Mouse (Mus musculus) adrenal gland, postnatal 14 days (tissue): ENCODE results near the gene Ergic1. TPM values are rescaled to one million over a fixed set of nuclear protein-coding genes. Genes with fewer than 3 reads are reported as not detected.

Experiments
- DNase-seq: peaks from one replicate; pipeline ENCODE4 v3.0.0; 2021; ENCODE audit warnings: mixed read lengths
- total RNA-seq: library from RNA; stranded (reverse); gene quantifications from 2 replicates; pipeline ENCODE4 v1.2.3, GENCODE M21; 2021

Ergic1 gene
- total RNA-seq, 1 experiment from 2014 or later, result 143 TPM

GRCm38 (mm10) chr17:26662204-26662603, 100.9 kb downstream of the Ergic1 start:
- DNase-seq, result peak; percentile 6

DNA sequence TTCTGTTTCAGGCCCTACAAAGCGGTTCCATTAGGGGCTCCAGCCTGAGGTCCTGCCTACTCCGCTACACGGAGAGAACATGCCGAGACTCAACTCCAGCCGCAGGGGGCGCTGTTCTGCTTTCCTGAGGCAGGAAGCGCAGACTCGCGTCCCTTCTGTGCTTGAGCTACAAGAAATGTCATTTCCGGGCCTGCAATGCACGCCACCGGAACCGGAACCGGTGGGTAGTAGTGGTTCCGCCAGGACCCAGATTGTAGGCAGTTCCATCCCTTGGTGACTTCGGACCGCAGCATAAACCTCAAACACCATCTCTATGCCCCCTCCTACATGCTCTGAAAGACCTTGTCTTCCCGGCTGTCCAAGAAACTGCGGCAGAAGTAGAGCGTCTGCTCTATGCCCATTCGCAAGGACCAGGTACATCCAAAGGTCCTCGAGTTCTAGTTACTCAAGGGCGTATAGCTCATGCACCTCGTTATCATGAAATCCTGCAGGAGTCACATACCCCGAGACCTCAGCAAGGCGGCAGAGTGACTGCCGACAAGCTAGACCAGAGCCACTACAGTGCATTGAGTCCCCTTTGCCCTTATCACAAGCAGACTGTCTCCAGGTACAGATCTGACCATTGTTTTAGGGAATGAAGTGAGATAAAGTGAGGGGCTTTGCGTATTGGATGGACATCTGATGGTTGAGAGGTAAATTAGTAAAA, 101.8 kb downstream of the Ergic1 start, which contains the start of gene Atp6v0e:
TSS of gene Atp6v0e (plus strand) at position 254 of the 706 bp plus-strand sequence.
- DNase-seq, result peak; percentile 99

- DNase-seq, result no peak
Observed at GRCm38 (mm10) chr17:26665600-26665999, 104.3 kb downstream of the Ergic1 start.

GRCm38 (mm10) chr17:26671268-26671667, 110.0 kb downstream of the Ergic1 start:
- no peak for DNase-seq

DNA sequence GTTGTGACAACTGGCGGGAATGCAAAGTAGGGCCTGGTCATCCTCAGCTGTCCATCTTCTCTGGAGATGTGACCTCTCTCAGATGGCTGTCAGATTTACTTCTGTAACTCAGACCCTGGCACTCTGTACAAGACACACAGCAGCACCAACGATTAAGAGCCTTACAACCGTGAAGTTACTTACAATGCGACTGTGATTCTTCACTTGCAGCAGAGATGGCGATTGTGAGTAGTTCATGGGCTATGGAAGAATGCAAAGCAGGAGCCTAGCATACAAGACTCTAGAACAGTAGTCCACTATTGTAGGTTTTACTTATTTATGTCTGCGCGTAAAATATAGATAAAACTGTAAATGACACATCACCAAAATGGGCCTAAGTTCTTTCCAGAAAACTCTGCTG, 114.6 kb downstream of the Ergic1 start:
- DNase-seq, result no peak

- peak; percentile 93 for DNase-seq
Observed at GRCm38 (mm10) chr17:26676252-26676615, 114.9 kb downstream of the Ergic1 start.

DNA sequence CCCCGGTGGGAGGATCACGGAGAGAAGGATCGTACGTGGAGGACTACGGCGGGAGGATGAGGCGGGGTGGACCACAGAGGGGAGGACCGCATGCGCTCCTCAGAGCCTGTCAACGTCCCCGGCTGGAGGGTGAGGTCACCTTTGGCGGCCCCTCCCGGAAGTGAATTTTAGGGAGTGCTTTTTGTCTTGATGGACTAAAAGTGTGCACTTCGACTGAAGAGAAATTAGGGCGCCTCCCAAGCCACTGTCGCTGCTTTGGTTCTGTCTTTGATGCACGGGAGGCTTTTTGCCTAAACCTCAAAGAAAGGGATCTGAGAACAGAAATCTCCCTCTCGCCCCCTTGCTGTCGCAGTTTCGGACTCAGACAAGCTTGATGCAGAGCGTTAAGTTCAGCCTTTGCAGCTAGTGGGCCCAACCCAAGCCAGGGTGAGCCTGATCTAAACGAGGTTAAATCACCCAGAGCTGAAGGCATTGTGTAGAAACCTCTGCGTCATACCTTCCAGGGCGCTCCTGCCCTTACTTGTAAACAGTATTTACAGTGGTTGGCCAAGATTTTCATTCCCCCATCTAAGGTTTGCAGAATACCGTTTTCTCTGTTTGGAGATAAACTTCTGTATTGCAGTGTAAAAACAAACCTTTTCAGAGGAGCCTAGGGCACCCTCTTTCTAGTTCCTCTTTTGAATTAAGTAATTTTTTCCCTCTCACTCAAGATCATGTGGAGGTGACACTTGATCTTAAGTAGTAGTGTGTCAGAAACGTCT, 115.5 kb downstream of the Ergic1 start:
- DNase-seq, result peak; percentile 88

DNA sequence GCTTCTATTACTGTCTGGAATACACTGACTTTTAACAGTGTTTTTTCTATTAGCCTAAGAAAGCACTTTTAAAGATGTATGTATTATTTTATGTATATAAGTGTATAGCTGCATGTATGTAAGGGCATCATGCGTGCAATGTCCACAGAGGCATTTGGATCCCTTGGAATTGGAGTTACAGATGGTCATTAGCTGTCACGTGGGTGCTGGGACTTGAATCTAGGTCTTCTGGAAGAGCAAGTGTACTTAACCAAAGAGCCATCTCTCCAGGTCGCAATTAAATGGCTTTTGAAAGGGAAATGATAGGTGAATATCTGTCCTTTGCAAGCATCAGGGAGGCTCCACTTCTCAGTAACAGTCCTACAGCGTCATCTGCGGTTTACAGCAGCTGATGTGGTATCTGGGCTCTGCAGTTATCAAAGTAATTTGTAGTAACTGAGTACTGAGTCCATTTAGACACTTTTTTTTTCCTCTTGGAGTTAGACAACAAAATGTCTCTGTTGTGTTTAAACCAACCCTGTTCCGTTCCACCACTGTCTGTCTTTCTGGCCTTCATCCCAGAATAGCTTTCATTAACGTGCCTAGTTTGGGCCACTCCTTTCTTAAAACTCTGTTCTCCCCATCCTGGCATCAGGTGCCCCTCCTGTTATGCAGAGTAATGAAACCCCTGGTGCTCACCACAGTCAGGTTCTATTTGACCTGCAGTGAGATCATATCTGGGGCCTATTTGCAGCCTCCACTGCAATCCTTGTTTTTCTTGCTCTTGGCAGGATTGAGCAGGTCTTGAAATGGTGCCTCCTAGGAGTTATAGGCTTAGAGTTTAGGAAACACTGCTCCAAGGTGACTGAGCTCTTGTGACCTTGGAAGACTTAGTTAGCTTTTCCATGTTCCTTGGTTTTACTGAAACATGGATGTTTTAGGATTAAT, 116.7 kb downstream of the Ergic1 start:
- DNase-seq, result peak; percentile 38

- no peak for DNase-seq
Observed at GRCm38 (mm10) chr17:26681276-26681675, 120.0 kb downstream of the Ergic1 start.

DNA sequence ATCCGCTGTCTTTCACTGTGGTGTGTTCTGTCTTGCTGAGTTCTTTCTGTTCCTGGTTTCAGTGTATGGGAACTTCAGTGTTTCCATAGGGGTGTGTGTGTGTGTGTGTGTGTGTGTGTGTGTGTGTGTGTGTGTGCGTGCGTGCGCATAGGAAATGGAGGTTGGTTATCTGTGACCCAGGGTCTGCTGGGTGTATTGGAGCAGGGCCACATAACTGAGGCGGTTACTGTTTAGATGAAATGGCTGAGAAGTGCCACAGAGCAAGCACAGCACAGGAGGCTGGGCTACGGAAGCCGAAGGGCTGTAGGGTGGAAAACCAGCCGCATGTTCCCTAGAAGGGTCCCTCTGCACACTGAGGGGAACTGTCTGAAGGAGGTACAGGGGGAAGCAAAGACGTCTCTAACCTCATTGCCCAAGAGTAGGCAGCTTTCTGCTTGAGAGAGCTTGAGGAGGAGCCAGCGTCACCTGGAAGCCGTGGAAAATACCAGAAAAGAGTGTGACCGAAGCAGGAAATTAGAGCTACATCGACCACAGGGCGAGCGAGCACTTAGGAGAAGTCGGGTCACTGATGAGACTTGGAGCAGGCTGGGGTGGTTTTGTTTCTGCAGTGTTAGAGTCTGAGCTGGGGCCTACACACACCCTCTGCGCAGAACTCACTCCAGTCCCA, 125.2 kb downstream of the Ergic1 start:
- DNase-seq, result no peak

GRCm38 (mm10) chr17:26688795-26689735, 127.8 kb downstream of the Ergic1 start:
- DNase-seq, result no peak

DNA sequence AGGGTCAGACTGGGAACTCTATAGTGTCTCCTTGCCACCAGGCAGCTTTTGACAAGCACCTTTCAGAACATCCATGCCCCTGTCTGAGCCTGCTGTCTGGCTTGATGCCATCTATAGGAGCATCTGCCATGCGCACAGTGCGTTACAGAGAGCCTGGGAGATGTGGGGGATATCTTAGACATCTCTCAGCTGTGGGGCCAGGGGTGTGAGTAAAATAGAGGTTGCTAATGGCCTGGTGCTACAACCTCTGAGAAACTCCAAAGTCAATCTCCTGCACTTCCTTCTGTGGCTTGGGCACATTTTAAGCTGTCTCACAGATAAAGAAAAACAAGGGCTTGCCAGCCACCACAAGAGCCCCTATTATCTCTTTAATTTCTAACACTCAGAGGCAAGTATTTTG, 128.5 kb downstream of the Ergic1 start:
- DNase-seq, result no peak

DNA sequence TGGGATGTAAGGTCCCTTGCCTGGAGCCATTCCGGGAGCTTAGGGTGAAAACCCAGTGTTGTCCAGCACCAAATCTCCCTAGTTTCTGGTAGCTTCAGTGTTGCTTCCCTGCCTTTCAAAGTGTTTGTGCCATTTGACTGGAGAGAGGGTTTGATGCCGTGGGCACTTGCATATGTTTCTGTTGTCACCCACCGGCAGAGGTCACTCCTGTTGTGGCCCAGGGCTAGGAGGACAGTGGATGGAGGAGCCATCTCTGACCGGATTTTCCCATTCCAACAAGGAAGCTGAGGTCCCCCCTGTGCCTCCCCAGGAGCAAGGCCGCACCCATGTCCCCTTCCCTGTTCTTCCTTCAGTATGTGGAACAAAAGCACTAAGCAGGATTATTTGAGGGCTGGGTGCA, 128.9 kb downstream of the Ergic1 start:
- no peak for DNase-seq

DNA sequence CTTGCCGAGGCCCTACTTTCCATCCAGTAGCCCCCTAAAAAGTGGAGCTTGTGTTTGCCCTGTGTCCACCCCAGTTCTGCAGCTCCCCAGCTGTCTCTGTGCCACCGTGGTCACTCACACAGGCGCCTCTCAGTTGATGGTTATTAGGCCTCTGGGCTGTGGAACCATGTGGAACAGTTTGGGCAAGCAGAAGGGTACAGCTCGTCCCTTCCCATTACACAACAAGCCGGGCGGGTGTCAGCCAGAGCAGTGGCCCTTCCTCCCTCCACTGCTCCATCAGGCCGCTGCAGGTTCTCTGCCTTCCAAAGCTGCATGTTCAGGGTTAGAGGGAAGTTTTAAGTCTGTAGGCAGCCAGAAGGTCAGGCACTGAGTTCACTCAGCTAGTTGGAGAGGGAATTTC, 129.8 kb downstream of the Ergic1 start:
- peak; percentile 63 for DNase-seq

- no peak for DNase-seq
Observed at GRCm38 (mm10) chr17:26693424-26693823, 132.1 kb downstream of the Ergic1 start.

DNA sequence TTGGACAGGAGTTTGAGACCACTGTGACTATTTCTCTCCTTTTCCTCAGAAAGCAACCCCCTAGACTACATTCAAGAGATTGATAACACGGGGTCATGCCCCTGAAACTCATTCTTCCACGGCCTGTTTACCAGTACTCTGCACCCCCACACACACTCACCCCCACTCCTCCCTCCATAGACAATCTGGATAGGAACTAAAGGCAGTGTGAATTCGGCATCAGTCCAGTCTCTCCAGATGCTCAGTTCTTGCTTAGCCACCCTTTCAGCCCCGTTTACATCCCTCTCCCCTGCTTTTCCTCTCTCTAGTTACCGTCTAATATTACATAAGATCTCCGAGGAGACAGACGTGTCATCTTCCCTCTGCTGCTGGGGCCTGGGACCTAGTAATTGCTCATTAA, 132.9 kb downstream of the Ergic1 start:
- no peak for DNase-seq

- DNase-seq, result no peak
Observed at GRCm38 (mm10) chr17:26695193-26695592, 133.9 kb downstream of the Ergic1 start.

GRCm38 (mm10) chr17:26698846-26699245, 137.6 kb downstream of the Ergic1 start:
- no peak for DNase-seq

GRCm38 (mm10) chr17:26699819-26700616, 138.7 kb downstream of the Ergic1 start:
- DNase-seq, result no peak

DNA sequence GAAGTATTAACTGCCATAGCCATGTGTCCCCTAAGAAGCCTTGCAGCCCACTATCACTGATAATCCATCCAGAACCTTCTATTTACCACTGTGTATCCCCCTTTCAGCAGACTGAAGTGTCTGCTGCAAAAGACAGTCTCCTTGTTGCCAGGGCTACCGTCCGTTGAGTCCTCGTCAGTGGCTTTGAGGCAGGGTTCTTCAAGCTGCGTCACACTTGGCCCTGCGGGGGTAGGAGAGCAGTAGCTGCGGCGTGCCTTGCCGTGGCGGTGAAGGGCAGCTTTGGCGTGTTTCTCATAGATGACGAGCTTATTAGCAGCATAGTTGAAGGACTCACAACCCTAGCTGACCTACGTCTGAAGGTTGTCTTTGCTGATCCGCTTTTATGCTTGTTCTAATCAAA, 140.3 kb downstream of the Ergic1 start:
- peak; percentile 48 for DNase-seq
